Mouse (Mus musculus): ENCODE results near the gene Izumo1. TPM values are rescaled to one million over a fixed set of nuclear protein-coding genes. Genes with fewer than 3 reads are reported as not detected.

Gene Izumo1
- total and polyA plus RNA-seq, 3 experiments: 0.17 to 0.44 (median 0.21) TPM

DNA sequence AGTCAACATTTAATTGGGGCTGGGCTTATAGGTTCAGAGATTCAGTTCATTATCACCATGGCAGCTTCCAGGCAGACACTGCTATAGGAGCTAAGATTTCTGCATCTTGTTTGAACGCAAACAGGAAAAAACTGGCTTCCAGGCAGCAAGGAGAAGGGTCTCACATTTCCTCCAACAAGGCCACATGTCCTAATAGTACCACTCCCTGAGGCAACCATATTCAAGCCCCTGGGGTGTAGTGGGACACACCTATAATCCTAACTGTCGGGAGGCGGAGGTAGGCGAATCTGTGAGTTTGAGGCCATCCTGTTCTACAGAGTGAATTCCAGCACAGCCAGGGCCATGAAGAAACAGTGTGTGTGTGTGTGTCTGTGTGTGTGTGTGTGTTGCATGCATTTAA, 26.4 kb upstream of the Izumo1 start:
- Histone ChIP-seq H3K79me2 (replicated peaks; ENCODE audit: control insufficient read depth, extremely low read depth, insufficient read depth, poor library complexity, severe bottlenecking) (no peaks in the 10 kb centered on the region), H3K27me3 (replicated peaks) (no peaks in the 10 kb centered on the region), H3K36me3 (replicated peaks in 1 of 2; ENCODE audit: control insufficient read depth in 1 of 2, insufficient read depth in 1 of 2, low read length in 1 of 2) (peaks cover 0 to 14% of the 10 kb centered on the region in 2 experiments), H3K27ac (ENCODE audit: insufficient read depth, low read depth) (no peak overlapping the region), H3K4me1 (ENCODE audit: control insufficient read depth in 1 of 2, insufficient read depth in 2 of 2) (peaks cover 0 to 47% of the 10 kb centered on the region in 2 experiments; a peak in 3 of 4 replicates), H3K9me3 (replicated peaks; ENCODE audit: low read length) (peaks cover 14% of the 10 kb centered on the region), H3K4me3 (replicated peaks in 1 of 3; ENCODE audit: low read depth in 2 of 3, low read length in 2 of 3, poor library complexity in 1 of 3) (no peak overlapping the region), H3K9ac (ENCODE audit: insufficient read depth, low read depth) (no peak overlapping the region), H3K4me2 (ENCODE audit: insufficient read depth, low read depth, poor library complexity, severe bottlenecking) (no peak overlapping the region)
- no peak for DNase-seq (ENCODE audit: extremely low read depth)
- TF ChIP-seq ZMIZ1 (IDR thresholded peaks at IDR 0.05; ENCODE audit: low read depth, low read length) (no peak), MAX (IDR thresholded peaks at IDR 0.05; ENCODE audit: low read length) (no peak), TCF12 (IDR thresholded peaks at IDR 0.05; ENCODE audit: low read depth, low read length) (no peak)
- dilution Hi-C loops (cut with MboI; ENCODE audit: extremely low pct_ligation_motif_present, extremely low pct_unique_long_range_greater_than_20kb, low sequenced_read_pairs): no loop called here
- in situ Hi-C loops (cut with MboI; ENCODE audit: low pct_ligation_motif_present, low pct_unique_long_range_greater_than_20kb, low sequenced_read_pairs): no loop called here

DNA sequence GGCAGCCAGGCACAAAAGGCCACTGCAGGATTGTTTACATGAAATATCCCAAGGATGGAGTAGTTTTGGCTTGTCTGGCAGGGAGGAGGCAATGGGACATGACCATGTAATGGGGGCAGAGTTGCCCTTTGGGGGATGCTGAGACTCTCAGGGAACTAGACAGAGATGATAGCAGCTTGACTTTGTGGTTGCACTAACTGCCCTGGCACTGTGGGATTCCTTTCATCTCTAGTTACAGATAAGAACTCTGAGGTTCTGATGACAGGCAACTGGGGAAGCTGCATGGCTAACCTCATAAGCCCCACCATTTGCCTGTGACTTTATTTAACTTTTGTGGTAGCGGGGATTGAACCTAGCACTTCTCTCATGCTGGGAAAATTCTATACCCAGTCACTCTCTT, 25.5 kb upstream of the Izumo1 start:
- H3K4me2 ChIP-seq (ENCODE audit: insufficient read depth, low read depth, poor library complexity, severe bottlenecking): no peak overlapping the region
- H3K4me3 ChIP-seq (replicated peaks in 1 of 3; ENCODE audit: low read depth in 2 of 3, low read length in 2 of 3, poor library complexity in 1 of 3): no peak overlapping the region
- H3K4me1 ChIP-seq (ENCODE audit: control insufficient read depth in 1 of 2, insufficient read depth in 2 of 2): peaks cover 0 to 53% of the 10 kb centered on the region in 2 experiments; a peak in 3 of 4 replicates
- H3K27ac ChIP-seq (ENCODE audit: insufficient read depth, low read depth): no peak overlapping the region
- no peak overlapping the region for H3K9ac ChIP-seq (ENCODE audit: insufficient read depth, low read depth)
- dilution Hi-C loops (cut with MboI; ENCODE audit: extremely low pct_ligation_motif_present, extremely low pct_unique_long_range_greater_than_20kb, low sequenced_read_pairs): no loop called here
- in situ Hi-C loops (cut with MboI; ENCODE audit: low pct_ligation_motif_present, low pct_unique_long_range_greater_than_20kb, low sequenced_read_pairs): no loop called here
- no peak for DNase-seq (ENCODE audit: extremely low read depth)
- H3K36me3 ChIP-seq (replicated peaks in 1 of 2; ENCODE audit: control insufficient read depth in 1 of 2, insufficient read depth in 1 of 2, low read length in 1 of 2): peaks cover 0 to 7% of the 10 kb centered on the region in 2 experiments
- no peaks in the 10 kb centered on the region for H3K79me2 ChIP-seq (replicated peaks; ENCODE audit: control insufficient read depth, extremely low read depth, insufficient read depth, poor library complexity, severe bottlenecking)
- peaks cover 14% of the 10 kb centered on the region for H3K9me3 ChIP-seq (replicated peaks; ENCODE audit: low read length)
- H3K27me3 ChIP-seq (replicated peaks): no peaks in the 10 kb centered on the region
- no peak for TF ChIP-seq MAX (IDR thresholded peaks at IDR 0.05; ENCODE audit: low read length)
- TF ChIP-seq ZKSCAN1 (IDR thresholded peaks at IDR 0.05; ENCODE audit: borderline replicate concordance, low read depth, low read length): no peak
- no peak for TF ChIP-seq MXI1 (IDR thresholded peaks at IDR 0.05; ENCODE audit: low read depth, low read length)
- TF ChIP-seq HCFC1 (IDR thresholded peaks at IDR 0.05; ENCODE audit: low read depth, low read length): no peak
- no peak for TF ChIP-seq CHD2 (IDR thresholded peaks at IDR 0.05; ENCODE audit: low read length)
- TF ChIP-seq USF2 (conservative IDR thresholded peaks at IDR 0.05; ENCODE audit: low read depth, low read length): no peak
- no peak for TF ChIP-seq RAD21 (IDR thresholded peaks at IDR 0.05; ENCODE audit: low read depth, low read length)
- TF ChIP-seq BHLHE40 (IDR thresholded peaks at IDR 0.05; ENCODE audit: low read depth, low read length): no peak
- TF ChIP-seq RCOR1 (conservative IDR thresholded peaks at IDR 0.05; ENCODE audit: low read depth, low read length): no peak
- no peak for TF ChIP-seq CHD1 (IDR thresholded peaks at IDR 0.05; ENCODE audit: low read depth, low read length)
- no peak for TF ChIP-seq NRF1 (IDR thresholded peaks at IDR 0.05; ENCODE audit: low read depth, low read length)
- no peak for TF ChIP-seq MYC (IDR thresholded peaks at IDR 0.05; ENCODE audit: low read depth, low read length)
- no peak for TF ChIP-seq KAT2A (IDR thresholded peaks at IDR 0.05; ENCODE audit: insufficient replicate concordance, low read length)
- no peak for TF ChIP-seq TCF12 (IDR thresholded peaks at IDR 0.05; ENCODE audit: low read depth, low read length)
- TF ChIP-seq IRF4 (IDR thresholded peaks at IDR 0.05; ENCODE audit: low read depth, low read length): no peak
- TF ChIP-seq GABPA (IDR thresholded peaks at IDR 0.05; ENCODE audit: insufficient replicate concordance, low read depth, low read length): no peak
- TF ChIP-seq USF1 (IDR thresholded peaks at IDR 0.05; ENCODE audit: low read depth, low read length): no peak
- no peak for TF ChIP-seq ZC3H11A (IDR thresholded peaks at IDR 0.05; ENCODE audit: low read depth, low read length)
- no peak for TF ChIP-seq ZNF384 (IDR thresholded peaks at IDR 0.05; ENCODE audit: low read depth, low read length)
- no peak for TF ChIP-seq MAZ (IDR thresholded peaks at IDR 0.05; ENCODE audit: low read depth, low read length)

Measured in CH12.LX (cell line).